Mouse (Mus musculus): ENCODE results near the gene Upf1. TPM values are rescaled to one million over a fixed set of nuclear protein-coding genes. Genes with fewer than 3 reads are reported as not detected.

Upf1 gene
- 46.3 and 50.1 TPM in 2 replicates for polyA plus RNA-seq (2011; ENCODE audit: insufficient read depth, insufficient read length, low read depth, missing spikeins)

DNA sequence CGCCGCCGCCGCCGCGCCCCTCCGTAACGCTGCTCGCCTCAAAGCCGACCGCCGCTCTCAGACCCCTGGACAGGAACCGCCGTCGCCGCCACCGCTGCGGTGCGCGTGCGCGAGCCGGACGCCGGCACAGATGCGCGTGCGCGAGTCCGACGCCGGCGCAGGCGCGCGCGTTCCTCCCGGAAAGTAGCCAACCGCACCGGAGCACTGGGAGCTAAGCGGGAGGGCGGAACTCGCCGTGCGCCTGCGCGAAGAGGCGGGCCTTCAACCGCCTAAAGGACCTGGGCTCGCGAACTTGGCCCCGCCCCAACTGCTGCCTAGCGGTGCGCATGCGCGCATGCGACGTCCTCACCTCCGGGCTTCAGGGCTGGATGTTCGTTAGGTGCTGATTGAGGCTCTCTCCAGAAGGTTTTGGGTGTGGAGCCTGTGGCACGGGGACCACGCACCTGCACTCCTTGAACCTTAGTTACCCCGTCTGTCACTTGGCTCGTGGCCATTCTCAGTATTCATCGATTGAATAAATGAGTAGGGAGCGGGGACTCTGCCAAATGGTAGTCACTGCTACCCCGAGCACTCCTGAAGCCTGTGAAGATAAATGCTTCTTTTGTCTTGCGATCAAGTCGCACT lies at the start of gene Upf1:
TSS of gene Upf1 (minus strand) at position 85 of the 624 bp plus-strand sequence.
- Histone ChIP-seq H3K4me1 (ENCODE audit: control insufficient read depth, insufficient read depth, low read length) (peaks cover 10% of the 10 kb centered on the region), H3K9me3 (replicated peaks; ENCODE audit: control insufficient read depth, insufficient read depth, low read length, poor library complexity, severe bottlenecking) (no peaks in the 10 kb centered on the region), H3K27ac (ENCODE audit: insufficient read depth, low read length) (peak within 1 kb of the TSS; percentile 81), H3K36me3 (ENCODE audit: control insufficient read depth, insufficient read depth, low read length, poor library complexity, severe bottlenecking) (peaks cover 14% of the 10 kb centered on the region), H3K9ac (ENCODE audit: low read depth, poor library complexity, severe bottlenecking) (peak within 1 kb of the TSS; percentile 99), H3K4me3 (ENCODE audit: low read depth, low read length) (peak within 1 kb of the TSS; percentile 91), H3K27me3 (ENCODE audit: control insufficient read depth, insufficient read depth, low read length, poor library complexity, severe bottlenecking) (no peaks in the 10 kb centered on the region)
- TF ChIP-seq EP300 (IDR thresholded peaks at IDR 0.05; ENCODE audit: insufficient read depth, low read depth, low read length) (no peak), POLR2A (IDR thresholded peaks at IDR 0.05; ENCODE audit: insufficient read depth, low read length) (peak; percentile 97), CTCF (IDR thresholded peaks at IDR 0.05; ENCODE audit: low read depth, low read length) (no peak)

DNA sequence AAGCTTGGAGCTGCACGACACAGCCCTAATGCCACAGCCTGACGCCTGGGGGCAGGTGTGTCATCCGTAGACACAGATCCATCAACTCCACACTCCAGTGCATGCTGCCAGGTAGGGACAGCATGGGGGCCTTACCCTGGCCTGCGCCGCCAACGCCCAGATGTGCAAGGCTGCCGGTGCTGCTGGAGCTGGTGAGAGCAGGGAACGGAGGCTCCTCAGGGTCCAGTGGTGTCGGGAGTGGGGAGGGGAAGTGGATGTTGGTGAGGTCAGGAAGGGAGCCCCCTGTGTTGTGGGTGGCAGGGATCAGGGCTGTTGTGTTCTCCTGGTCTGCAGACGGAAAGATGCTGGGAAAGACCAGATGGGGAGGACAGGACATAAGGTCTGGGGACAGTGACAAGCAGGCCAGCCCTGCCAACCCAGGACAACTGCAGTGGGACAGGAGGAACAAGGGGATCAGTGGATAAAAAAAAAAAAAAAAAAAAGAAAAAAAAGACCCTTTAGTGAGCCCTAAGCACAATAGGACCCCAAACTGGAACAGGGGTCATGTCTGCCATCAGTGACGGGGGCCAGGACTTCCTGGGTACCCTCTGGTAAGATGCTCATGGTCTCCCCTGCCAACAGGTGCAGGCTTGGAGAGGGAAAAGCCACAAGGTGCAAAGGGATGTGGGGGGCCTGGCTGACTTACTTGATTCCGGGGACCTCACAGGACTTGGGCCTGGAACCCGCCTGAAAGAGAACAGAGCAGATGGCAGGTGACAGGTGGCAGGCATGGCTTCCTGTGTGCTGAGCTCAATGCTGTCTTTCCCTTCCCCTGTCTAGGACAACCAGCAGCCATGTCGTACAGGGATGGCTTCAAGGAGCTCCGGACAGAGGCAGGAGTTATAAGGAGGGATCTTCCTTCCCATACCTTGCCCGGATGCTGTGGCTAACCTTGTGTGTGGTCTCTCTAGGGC lies 44.8 kb upstream of the Upf1 start:
- no peak overlapping the region for H3K4me3 ChIP-seq (ENCODE audit: low read depth, low read length)
- no peaks in the 10 kb centered on the region for H3K9me3 ChIP-seq (replicated peaks; ENCODE audit: control insufficient read depth, insufficient read depth, low read length, poor library complexity, severe bottlenecking)
- no peaks in the 10 kb centered on the region for H3K27me3 ChIP-seq (ENCODE audit: control insufficient read depth, insufficient read depth, low read length, poor library complexity, severe bottlenecking)
- no peaks in the 10 kb centered on the region for H3K36me3 ChIP-seq (ENCODE audit: control insufficient read depth, insufficient read depth, low read length, poor library complexity, severe bottlenecking)
- H3K4me1 ChIP-seq (ENCODE audit: control insufficient read depth, insufficient read depth, low read length), result no peaks in the 10 kb centered on the region
- H3K27ac ChIP-seq (ENCODE audit: insufficient read depth, low read length), result no peak overlapping the region
- no peak overlapping the region for H3K9ac ChIP-seq (ENCODE audit: low read depth, poor library complexity, severe bottlenecking)
- TF ChIP-seq CTCF (IDR thresholded peaks at IDR 0.05; ENCODE audit: low read depth, low read length), result no peak
- TF ChIP-seq EP300 (IDR thresholded peaks at IDR 0.05; ENCODE audit: insufficient read depth, low read depth, low read length), result no peak
- TF ChIP-seq POLR2A (IDR thresholded peaks at IDR 0.05; ENCODE audit: insufficient read depth, low read length), result no peak

DNA sequence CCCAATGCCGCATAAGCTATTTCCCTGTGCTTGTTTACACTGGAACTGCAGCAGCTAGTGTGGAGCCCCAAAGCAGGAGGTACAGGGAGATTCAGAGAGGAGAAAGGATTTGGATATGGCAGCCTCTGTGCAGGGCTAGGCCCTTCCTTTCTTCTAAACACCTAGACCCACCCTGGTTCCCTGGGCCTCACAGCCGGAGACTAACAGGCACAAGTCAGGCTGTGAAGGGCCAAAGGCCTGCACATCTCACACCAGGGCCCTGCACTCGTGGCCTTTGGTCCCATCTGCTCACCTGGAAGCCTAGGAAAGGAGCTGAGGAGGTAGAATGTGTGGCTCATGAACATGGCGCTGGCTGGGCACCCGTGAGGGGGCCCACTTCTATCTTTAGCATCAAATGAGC lies 43.1 kb upstream of the Upf1 start:
- H3K27ac ChIP-seq (ENCODE audit: insufficient read depth, low read length), result no peak overlapping the region
- no peak overlapping the region for H3K9ac ChIP-seq (ENCODE audit: low read depth, poor library complexity, severe bottlenecking)
- no peak for TF ChIP-seq POLR2A (IDR thresholded peaks at IDR 0.05; ENCODE audit: insufficient read depth, low read length)
- H3K27me3 ChIP-seq (ENCODE audit: control insufficient read depth, insufficient read depth, low read length, poor library complexity, severe bottlenecking), result no peaks in the 10 kb centered on the region
- H3K36me3 ChIP-seq (ENCODE audit: control insufficient read depth, insufficient read depth, low read length, poor library complexity, severe bottlenecking), result no peaks in the 10 kb centered on the region
- H3K4me3 ChIP-seq (ENCODE audit: low read depth, low read length), result no peak overlapping the region
- no peaks in the 10 kb centered on the region for H3K4me1 ChIP-seq (ENCODE audit: control insufficient read depth, insufficient read depth, low read length)
- no peaks in the 10 kb centered on the region for H3K9me3 ChIP-seq (replicated peaks; ENCODE audit: control insufficient read depth, insufficient read depth, low read length, poor library complexity, severe bottlenecking)

DNA sequence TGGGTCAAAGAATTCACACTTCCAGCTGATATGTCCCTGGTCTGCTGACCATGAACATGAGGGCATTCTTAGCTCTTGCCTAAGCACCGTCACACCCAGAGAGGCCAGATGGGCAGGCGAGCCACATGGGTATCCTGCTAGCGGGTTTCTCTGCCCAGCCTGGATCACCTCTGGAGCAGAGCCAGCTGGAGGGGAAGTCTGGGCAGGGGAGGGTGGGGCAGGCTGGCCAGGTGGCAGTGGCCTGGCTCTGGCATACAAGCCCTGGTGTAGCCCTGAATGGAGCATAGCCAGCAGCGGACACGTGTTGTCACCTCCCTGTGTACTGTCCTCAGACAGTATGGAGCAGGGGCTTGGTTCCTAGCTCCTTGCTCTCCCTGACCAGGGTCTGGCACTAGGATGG lies 42.6 kb upstream of the Upf1 start:
- no peak overlapping the region for H3K9ac ChIP-seq (ENCODE audit: low read depth, poor library complexity, severe bottlenecking)
- H3K9me3 ChIP-seq (replicated peaks; ENCODE audit: control insufficient read depth, insufficient read depth, low read length, poor library complexity, severe bottlenecking), result no peaks in the 10 kb centered on the region
- no peak overlapping the region for H3K4me3 ChIP-seq (ENCODE audit: low read depth, low read length)
- TF ChIP-seq CTCF (IDR thresholded peaks at IDR 0.05; ENCODE audit: low read depth, low read length) (no peak), POLR2A (IDR thresholded peaks at IDR 0.05; ENCODE audit: insufficient read depth, low read length) (no peak), EP300 (IDR thresholded peaks at IDR 0.05; ENCODE audit: insufficient read depth, low read depth, low read length) (no peak)
- no peaks in the 10 kb centered on the region for H3K36me3 ChIP-seq (ENCODE audit: control insufficient read depth, insufficient read depth, low read length, poor library complexity, severe bottlenecking)
- no peaks in the 10 kb centered on the region for H3K27me3 ChIP-seq (ENCODE audit: control insufficient read depth, insufficient read depth, low read length, poor library complexity, severe bottlenecking)
- H3K27ac ChIP-seq (ENCODE audit: insufficient read depth, low read length), result no peak overlapping the region
- no peaks in the 10 kb centered on the region for H3K4me1 ChIP-seq (ENCODE audit: control insufficient read depth, insufficient read depth, low read length)

DNA sequence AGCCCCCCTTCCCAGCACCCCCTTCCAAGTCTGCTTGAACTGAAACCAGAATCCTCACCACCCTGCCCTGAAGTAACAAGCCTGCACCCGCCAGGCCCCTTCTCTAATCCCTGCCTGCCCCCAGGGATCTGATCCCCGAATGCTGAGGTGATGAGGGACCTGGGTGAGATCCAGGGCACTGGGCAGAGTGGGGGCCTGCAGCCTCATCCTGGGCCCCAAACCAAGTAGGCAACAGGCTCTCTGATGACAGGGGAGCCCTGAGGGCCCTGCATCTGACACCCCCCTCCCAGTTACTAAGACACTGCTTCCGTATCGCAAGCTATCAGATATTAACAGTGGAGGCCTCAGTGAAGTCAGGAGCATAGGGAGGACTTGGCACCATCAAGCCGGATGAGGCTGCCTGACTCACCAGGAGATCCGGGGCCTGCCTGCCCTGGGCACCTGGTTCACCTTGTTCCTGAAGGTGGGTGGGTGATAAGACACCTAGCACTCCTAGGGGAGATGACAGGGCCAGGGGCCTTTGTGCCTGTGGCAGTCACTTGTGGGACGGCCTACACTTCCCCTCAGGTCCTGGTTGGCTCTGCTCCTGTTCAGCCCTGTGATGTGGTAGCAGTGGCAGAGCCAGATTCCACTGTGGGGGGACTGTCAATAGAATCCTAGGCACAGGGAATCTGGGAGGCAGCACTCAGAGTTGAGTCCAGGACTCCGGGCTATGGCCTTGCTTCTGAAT lies 41.4 kb upstream of the Upf1 start:
- Histone ChIP-seq H3K36me3 (ENCODE audit: control insufficient read depth, insufficient read depth, low read length, poor library complexity, severe bottlenecking) (no peaks in the 10 kb centered on the region), H3K4me1 (ENCODE audit: control insufficient read depth, insufficient read depth, low read length) (no peaks in the 10 kb centered on the region), H3K9me3 (replicated peaks; ENCODE audit: control insufficient read depth, insufficient read depth, low read length, poor library complexity, severe bottlenecking) (no peaks in the 10 kb centered on the region), H3K27ac (ENCODE audit: insufficient read depth, low read length) (no peak overlapping the region), H3K9ac (ENCODE audit: low read depth, poor library complexity, severe bottlenecking) (no peak overlapping the region), H3K4me3 (ENCODE audit: low read depth, low read length) (no peak overlapping the region), H3K27me3 (ENCODE audit: control insufficient read depth, insufficient read depth, low read length, poor library complexity, severe bottlenecking) (no peaks in the 10 kb centered on the region)
- TF ChIP-seq EP300 (IDR thresholded peaks at IDR 0.05; ENCODE audit: insufficient read depth, low read depth, low read length), result no peak
- TF ChIP-seq POLR2A (IDR thresholded peaks at IDR 0.05; ENCODE audit: insufficient read depth, low read length), result no peak
- no peak for TF ChIP-seq CTCF (IDR thresholded peaks at IDR 0.05; ENCODE audit: low read depth, low read length)

All from ES-Bruce4 (cell line).